Mouse (Mus musculus) myocyte (in vitro differentiated cells): Measurements from ENCODE around the gene Gpr39.

ENCODE experiments used
- CEBPB ChIP-seq: IDR thresholded peaks from 2 replicates; pipeline ENCODE4 v1.6.1; 2011; ENCODE audit warnings: mild to moderate bottlenecking, moderate library complexity; ENCODE audit not compliant: poor library complexity, insufficient read depth, severe bottlenecking
- MAX ChIP-seq: IDR thresholded peaks from one replicate; pipeline ENCODE4 v1.6.1; 2011; ENCODE audit warnings: low read depth, mild to moderate bottlenecking, control low read depth
- MYOD1 ChIP-seq, 3 experiments: IDR thresholded peaks; one replicate each; pipeline ENCODE4 v1.6.1; 2011; ENCODE audit warnings: control low read depth in 2 of 3, low read depth in 2 of 3, mild to moderate bottlenecking in 2 of 3, moderate library complexity in 1 of 3; ENCODE audit not compliant: insufficient read length in 2 of 3, control insufficient read depth in 1 of 3
- MYOG ChIP-seq, 3 experiments: IDR thresholded peaks; one replicate each; pipeline ENCODE4 v1.6.1; 2011; ENCODE audit warnings: control low read depth in 2 of 3, low read depth in 2 of 3, mild to moderate bottlenecking in 2 of 3; ENCODE audit not compliant: insufficient read length in 2 of 3, control insufficient read depth in 1 of 3, insufficient read depth in 1 of 3
- POLR2A ChIP-seq: IDR thresholded peaks from one replicate; pipeline ENCODE4 v1.6.1; 2011; ENCODE audit warnings: low read depth, mild to moderate bottlenecking, control low read depth, moderate library complexity; ENCODE audit not compliant: insufficient read length
- POLR2AphosphoS2 ChIP-seq: IDR thresholded peaks from one replicate; pipeline ENCODE4 v1.6.1; 2011; ENCODE audit warnings: low read depth, control low read depth; ENCODE audit not compliant: insufficient read length
- TCF12 ChIP-seq: IDR thresholded peaks from one replicate; pipeline ENCODE4 v1.6.1; 2011; ENCODE audit warnings: mild to moderate bottlenecking, control low read depth; ENCODE audit not compliant: poor library complexity, insufficient read depth, severe bottlenecking
- USF1 ChIP-seq: IDR thresholded peaks from one replicate; pipeline ENCODE4 v1.6.1; 2011; ENCODE audit warnings: low read depth, mild to moderate bottlenecking, control low read depth, moderate library complexity

DNA sequence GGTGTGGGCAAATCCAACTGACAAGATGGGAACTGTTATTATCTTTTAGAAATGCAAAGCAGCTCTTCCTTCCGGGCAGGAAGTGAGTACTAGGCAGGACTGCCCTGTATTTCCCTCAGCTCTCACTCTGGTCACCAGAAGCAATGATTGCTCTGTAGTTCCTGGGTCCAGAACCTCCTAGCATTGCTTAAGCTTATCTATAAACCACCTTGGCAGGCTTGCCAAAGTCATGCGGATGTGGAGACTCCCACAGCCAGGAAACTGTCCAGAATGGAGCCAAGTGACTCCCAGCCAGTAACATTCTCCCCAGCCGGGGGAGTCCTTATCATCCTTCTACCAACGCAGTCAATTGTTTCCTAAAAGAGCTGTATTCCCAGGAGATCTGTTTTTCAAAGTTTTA lies 13.7 kb upstream of the Gpr39 start:
- TF ChIP-seq USF1 (no peak), CEBPB (peak; percentile 68), MAX (no peak), MYOG (IDR thresholded peaks at IDR 0.05; ENCODE audit: control insufficient read depth in 1 of 3, insufficient read depth in 1 of 3, insufficient read length in 2 of 3, low read depth in 2 of 3) (no peak), POLR2A (no peak), MYOD1 (IDR thresholded peaks at IDR 0.05; ENCODE audit: control insufficient read depth in 1 of 3, insufficient read length in 2 of 3, low read depth in 2 of 3) (no peak), POLR2AphosphoS2 (no peak), TCF12 (no peak)
